Mouse (Mus musculus) stomach, embryonic 16.5 days (tissue): Measurements from ENCODE around the gene Alg5. TPM values are rescaled to one million over a fixed set of nuclear protein-coding genes. Genes with fewer than 3 reads are reported as not detected.
A peak's percentile ranks its signal among the peaks of the same experiment; 100 is the strongest.
"Not testable (repeated sequence)": the region's sequence is repeated elsewhere in the genome, so short reads cannot be mapped to it uniquely, and the experiment has no call there.

Experiments used
- ATAC-seq: fragments of 200-750 bp; cut with Nextera tagmentation; 2 replicates; pipeline ENCODE4 v1.8.0; 2017; ENCODE audit warnings: moderate number of reproducible peaks, moderate TSS enrichment; ENCODE audit not compliant: insufficient read depth, low FRiP score
- H3K27ac ChIP-seq: fragments of 300-500 bp; sonication (generic); 2 replicates; pipeline ENCODE4 v1.5.1; 2014; ENCODE audit warnings: low read length
- H3K27me3 ChIP-seq: fragments of 300-500 bp; sonication (generic); 2 replicates; pipeline ENCODE4 v1.6.1; 2014; ENCODE audit warnings: low read length, control low read depth, mixed read lengths; ENCODE audit not compliant: control insufficient read depth, insufficient read depth
- H3K36me3 ChIP-seq: fragments of 300-500 bp; sonication (generic); 2 replicates; pipeline ENCODE4 v1.6.1; 2014; ENCODE audit warnings: low read length; ENCODE audit not compliant: control insufficient read depth, insufficient read depth
- H3K4me1 ChIP-seq: fragments of 300-500 bp; sonication (generic); 2 replicates; pipeline ENCODE4 v1.6.1; 2014; ENCODE audit warnings: low read length, control low read depth, mixed read lengths; ENCODE audit not compliant: control insufficient read depth, insufficient read depth
- H3K4me2 ChIP-seq: fragments of 300-500 bp; sonication (generic); 2 replicates; pipeline ENCODE4 v1.6.1; 2014; ENCODE audit warnings: low read depth, low read length, mixed read lengths
- H3K4me3 ChIP-seq: fragments of 300-500 bp; sonication (generic); replicated peaks from 2 replicates; pipeline ENCODE4 v1.5.1; 2014; ENCODE audit warnings: mild to moderate bottlenecking, low read length
- H3K9ac ChIP-seq: fragments of 300-500 bp; sonication (generic); 2 replicates; pipeline ENCODE4 v1.6.1; 2014; ENCODE audit warnings: low read length
- H3K9me3 ChIP-seq: fragments of 300-500 bp; sonication (generic); replicated peaks from 2 replicates; pipeline ENCODE4 v1.6.1; 2016; ENCODE audit warnings: low read length, control low read depth; ENCODE audit not compliant: control insufficient read depth
- WGBS: fragments of 180-500 bp; shearing (Covaris S2); extraction: QIAGEN DNeasy Blood & Tissue Kit; methylation state at CpG from one replicate; pipeline ENCODE4 v1.1.7; 2014; 5-methylcytosine and 5-hydroxymethylcytosine counted together
- polyA plus RNA-seq: library from polyadenylated mRNA; unstranded; fragments of >200 nt; fragmentation: Nextera tagmentation; extraction: Ambion mirVana; gene quantifications from 2 replicates; pipeline ENCODE4 v1.2.1, GENCODE M21; 2015

The Alg5 gene
- polyA plus RNA-seq, 1 experiment from 2014 or later, result 63.6 TPM

DNA sequence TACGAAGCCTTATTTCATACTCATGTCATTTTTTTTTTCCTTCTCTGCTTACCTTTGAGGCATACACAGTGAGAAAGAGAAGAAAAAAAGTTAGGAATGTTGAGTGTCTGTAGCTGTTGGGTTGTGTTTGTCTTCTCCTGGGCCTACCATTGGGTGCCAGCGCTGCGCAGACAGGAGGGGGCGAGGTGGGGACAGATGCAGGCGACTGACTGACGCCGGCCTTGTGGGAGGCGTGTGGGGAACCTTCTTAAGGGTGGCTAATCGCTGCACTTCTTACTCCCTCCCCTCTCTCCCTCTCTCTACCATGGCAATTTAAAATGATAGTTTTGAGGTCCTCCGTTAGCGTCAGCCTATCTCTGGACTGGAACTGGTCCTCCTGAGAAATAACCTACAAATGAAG, 20.7 kb downstream of the Alg5 start:
- Histone ChIP-seq H3K9me3 (no peaks in the 10 kb centered on the region), H3K36me3 (no peaks in the 10 kb centered on the region), H3K27me3 (no peaks in the 10 kb centered on the region), H3K4me3 (peak overlapping the region; percentile 76), H3K27ac (peak overlapping the region; percentile 72), H3K9ac (peak overlapping the region; percentile 84), H3K4me1 (peaks cover 17% of the 10 kb centered on the region), H3K4me2 (peak overlapping the region; percentile 98)
- WGBS, result under 1% methylated on average over 11 of the region's 11 CpGs
- ATAC-seq, result no peak

DNA sequence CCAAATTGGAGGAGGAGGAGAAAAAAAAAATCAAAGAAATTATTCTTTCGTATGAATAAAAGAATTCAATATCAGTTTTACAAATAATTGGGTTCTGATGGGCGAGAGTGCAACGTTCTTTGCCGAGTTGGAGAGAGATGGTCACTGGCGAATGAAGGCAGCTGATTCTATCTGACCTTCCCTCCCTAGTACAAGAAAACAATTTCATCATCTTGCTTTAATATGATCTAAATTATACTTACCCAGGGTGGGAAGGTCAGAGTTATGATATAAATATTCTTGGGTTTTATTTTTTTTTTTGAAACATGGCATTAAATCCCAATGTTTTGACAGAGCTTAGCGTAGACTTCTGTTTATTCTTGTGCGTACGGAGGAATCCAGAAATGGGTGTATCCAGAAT, 22.1 kb downstream of the Alg5 start:
- H3K4me1 ChIP-seq, result peaks cover 17% of the 10 kb centered on the region
- ATAC-seq, result no peak
- no peaks in the 10 kb centered on the region for H3K36me3 ChIP-seq
- H3K9ac ChIP-seq, result no peak overlapping the region
- 54% methylated on average over 8 of the region's 8 CpGs for WGBS
- H3K27me3 ChIP-seq, result no peaks in the 10 kb centered on the region
- peak overlapping the region; percentile 27; the same call in 1 of the 2 replicates for H3K4me2 ChIP-seq
- H3K9me3 ChIP-seq, result no peaks in the 10 kb centered on the region
- no peak overlapping the region for H3K27ac ChIP-seq
- H3K4me3 ChIP-seq, result no peak overlapping the region

DNA sequence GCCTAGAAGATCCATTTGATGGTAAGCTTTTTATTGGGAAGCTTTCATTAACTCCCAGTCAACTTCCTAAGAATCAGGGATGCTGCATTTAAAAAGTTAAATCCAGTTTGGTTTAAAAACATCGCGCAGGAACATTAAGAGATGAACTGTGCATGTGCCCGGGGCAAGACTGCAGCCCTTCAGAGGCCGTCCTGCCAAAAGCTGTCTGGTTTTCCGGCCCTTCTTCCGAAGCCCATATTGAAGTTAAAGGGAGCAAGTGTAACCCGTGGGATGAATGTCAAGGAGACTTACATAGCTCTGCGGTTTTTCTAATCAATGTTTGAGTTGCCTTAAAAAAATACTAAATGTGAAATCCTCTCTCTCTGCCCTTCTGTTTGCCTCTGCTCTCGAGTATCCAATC, 23.9 kb downstream of the Alg5 start:
- no peak for ATAC-seq
- Histone ChIP-seq H3K36me3 (no peaks in the 10 kb centered on the region), H3K9ac (no peak overlapping the region), H3K4me1 (peaks cover 17% of the 10 kb centered on the region), H3K9me3 (no peaks in the 10 kb centered on the region), H3K27me3 (no peaks in the 10 kb centered on the region), H3K4me3 (no peak overlapping the region), H3K4me2 (no peak overlapping the region), H3K27ac (no peak overlapping the region)
- WGBS, result 59% methylated on average over 9 of the region's 9 CpGs

DNA sequence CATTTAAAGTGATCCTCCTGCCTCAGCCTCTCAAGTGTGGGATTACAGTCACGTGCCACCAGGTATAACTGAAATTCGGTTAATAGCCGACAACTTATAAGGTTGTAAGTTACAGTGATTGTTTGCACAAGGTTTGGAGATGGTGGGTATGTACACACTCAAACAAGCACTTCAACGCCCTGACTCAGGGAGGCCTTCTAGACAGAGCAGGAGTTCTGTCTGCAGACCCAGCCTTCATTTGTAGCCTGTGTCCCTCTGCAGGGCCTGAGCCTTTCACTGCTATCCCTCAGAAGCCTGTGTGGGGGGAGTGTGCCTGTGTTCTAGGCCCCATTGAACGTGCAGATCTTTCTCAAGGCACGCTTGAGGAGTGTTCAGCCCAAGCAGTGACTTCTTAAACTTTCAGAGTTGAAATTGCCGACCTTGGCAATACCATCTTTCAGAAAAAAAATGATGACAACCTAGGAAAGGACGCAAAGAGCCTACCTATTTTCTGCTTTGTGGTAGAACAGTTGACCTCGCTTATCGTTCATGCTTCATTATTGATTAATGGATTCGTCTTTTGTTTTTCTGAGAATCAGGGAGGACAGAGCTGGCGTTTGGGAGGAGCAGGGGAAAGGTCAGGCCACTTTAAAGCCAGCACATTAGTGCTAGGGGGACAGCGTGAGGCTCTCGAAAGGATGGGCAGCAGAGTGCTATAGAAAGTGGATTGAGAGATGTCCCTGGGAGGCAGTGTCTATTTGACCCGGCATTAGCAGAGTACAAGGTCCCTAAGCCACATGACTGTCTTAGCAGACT, 25.2 kb downstream of the Alg5 start:
- ATAC-seq, result no peak
- no peak overlapping the region for H3K4me3 ChIP-seq
- WGBS, result 53% methylated on average over 15 of the region's 15 CpGs
- no peaks in the 10 kb centered on the region for H3K9me3 ChIP-seq
- no peaks in the 10 kb centered on the region for H3K36me3 ChIP-seq
- H3K27ac ChIP-seq, result no peak overlapping the region
- H3K4me1 ChIP-seq, result peaks cover 10% of the 10 kb centered on the region; the same call in 1 of the 2 replicates
- no peaks in the 10 kb centered on the region for H3K27me3 ChIP-seq
- no peak overlapping the region for H3K9ac ChIP-seq
- no peak overlapping the region for H3K4me2 ChIP-seq

DNA sequence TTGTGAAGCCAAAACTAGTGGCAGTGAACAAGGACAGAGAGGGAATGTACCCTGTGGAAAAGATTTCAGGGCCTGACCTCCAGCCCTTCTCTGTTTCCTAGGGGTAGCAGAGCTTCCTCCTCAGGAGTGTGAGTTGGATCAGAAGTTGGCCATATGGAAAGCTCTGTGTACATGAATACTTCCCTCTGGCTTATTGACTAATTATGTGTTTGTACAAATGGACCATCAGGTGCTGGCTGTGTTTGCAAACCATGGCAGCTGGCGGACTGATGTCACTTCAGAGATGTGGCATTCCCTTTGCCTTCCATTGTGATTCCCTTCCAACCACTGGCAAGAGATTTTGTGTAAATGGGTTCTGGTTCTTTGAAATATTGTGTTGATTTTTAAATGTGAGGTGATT, 25.9 kb downstream of the Alg5 start:
- Histone ChIP-seq H3K27me3 (no peaks in the 10 kb centered on the region), H3K27ac (no peak overlapping the region), H3K4me1 (peaks cover 10% of the 10 kb centered on the region; the same call in 1 of the 2 replicates), H3K4me2 (no peak overlapping the region), H3K4me3 (no peak overlapping the region), H3K36me3 (no peaks in the 10 kb centered on the region), H3K9me3 (no peaks in the 10 kb centered on the region), H3K9ac (no peak overlapping the region)
- ATAC-seq, result no peak
- 76% methylated on average over 1 of the region's 1 CpGs for WGBS

DNA sequence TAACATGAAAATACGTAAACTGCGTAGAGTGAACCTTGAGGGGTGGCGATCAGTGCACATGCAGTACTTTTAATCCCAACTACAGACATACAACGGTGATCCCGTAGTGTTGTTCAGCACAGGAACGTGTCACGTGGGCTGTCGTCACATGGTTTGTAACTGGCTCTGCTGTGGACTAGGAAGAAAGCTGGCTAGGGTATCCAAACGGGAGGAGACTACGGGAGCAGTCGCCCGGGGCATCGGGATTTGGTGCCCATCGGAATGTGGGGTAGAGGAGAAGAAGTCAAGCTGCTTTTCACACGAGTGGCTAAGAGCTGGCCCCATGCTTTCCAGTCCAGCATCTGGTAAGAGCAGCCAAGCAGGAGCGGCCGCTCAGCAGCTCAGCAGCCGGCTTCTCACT, 29.1 kb downstream of the Alg5 start:
- H3K4me1 ChIP-seq, result peaks cover 4% of the 10 kb centered on the region
- H3K9ac ChIP-seq, result no peak overlapping the region
- no peak overlapping the region for H3K27ac ChIP-seq
- H3K4me3 ChIP-seq, result peak overlapping the region; percentile 1; the same call in 1 of the 2 replicates
- no peak for ATAC-seq
- H3K27me3 ChIP-seq, result no peaks in the 10 kb centered on the region
- peak overlapping the region; percentile 27; the same call in 1 of the 2 replicates for H3K4me2 ChIP-seq
- no peaks in the 10 kb centered on the region for H3K36me3 ChIP-seq
- WGBS, result 72% methylated on average over 18 of the region's 18 CpGs
- H3K9me3 ChIP-seq, result no peaks in the 10 kb centered on the region

DNA sequence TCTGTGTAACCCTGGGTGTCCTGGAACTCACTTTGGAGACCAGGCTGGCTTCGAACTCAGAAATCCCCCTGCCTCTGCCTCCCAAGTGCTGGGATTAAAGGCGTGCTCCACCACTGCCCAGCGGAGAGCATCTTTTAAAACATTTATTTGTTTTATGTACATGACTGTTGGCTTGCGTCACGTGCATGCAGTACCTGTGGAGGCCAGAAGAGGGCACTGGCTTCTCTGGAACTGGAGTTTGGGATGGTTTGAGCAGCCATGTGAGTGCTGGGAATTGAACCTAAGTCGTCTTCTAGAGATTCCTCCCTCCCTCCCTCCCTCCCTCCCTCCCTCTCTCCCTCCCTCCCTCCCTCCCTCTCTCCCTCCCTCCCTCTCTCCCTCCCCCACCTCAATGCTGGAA, 30.2 kb downstream of the Alg5 start:
- H3K27ac ChIP-seq, result peak overlapping the region; percentile 52
- 79% methylated on average over 6 of the region's 6 CpGs for whole genome bisulfite sequencing
- H3K9me3 ChIP-seq, ATAC-seq, H3K4me1 ChIP-seq, H3K9ac ChIP-seq, H3K4me2 ChIP-seq, H3K36me3 ChIP-seq, H3K4me3 ChIP-seq, H3K27me3 ChIP-seq: not testable (repeated sequence)

DNA sequence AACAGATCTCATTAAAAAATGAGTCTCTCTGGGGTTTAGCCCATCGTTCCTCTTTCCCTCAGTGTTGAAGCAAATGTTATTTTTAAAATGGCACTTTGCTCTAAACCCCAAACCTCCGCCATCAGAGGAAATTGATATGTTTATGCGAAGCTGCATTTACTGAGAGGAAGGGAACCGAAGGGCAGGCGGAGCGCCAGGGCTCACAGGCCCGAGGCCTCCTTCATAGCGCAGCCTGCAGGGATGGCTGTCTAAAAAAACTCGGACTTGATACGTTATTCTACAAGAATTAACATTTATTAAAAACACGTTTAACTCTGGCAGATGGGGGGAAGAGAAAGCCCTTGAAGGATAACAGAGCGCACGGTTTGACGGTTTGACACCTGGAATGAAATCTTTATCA, 30.7 kb downstream of the Alg5 start:
- no peak overlapping the region for H3K4me3 ChIP-seq
- ATAC-seq, result peak; percentile 48; the same call in 1 of the 2 replicates
- H3K9ac ChIP-seq, result no peak overlapping the region; the same call in 1 of the 2 replicates
- no peaks in the 10 kb centered on the region for H3K9me3 ChIP-seq
- peaks cover 7% of the 10 kb centered on the region for H3K4me1 ChIP-seq
- peak overlapping the region; percentile 9; the same call in 1 of the 2 replicates for H3K4me2 ChIP-seq
- H3K27me3 ChIP-seq, result no peaks in the 10 kb centered on the region
- WGBS, result 40% methylated on average over 14 of the region's 14 CpGs
- no peak overlapping the region; the same call in 1 of the 2 replicates for H3K27ac ChIP-seq
- no peaks in the 10 kb centered on the region for H3K36me3 ChIP-seq

DNA sequence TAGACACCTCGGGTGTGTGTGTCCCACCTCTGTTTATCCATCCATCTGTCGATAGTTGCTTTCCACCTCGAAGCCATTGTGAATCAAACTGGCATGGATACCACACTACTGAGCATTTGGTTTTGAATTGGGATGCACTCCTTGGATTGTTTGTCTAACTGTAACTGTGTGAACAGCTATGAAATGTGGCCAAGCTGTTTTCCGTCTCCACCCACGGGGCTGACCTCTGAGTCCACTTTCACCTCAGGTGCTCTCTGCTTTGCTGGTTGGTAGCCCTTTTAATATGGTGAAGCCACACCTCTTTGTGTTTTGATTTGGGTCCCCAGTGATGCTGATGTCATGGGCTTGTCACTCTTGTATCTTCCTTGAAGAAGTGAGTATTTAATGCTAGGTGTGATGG, 31.5 kb downstream of the Alg5 start:
- Histone ChIP-seq H3K4me3 (no peak overlapping the region), H3K27me3 (no peaks in the 10 kb centered on the region), H3K9me3 (no peaks in the 10 kb centered on the region), H3K4me1 (peaks cover 7% of the 10 kb centered on the region), H3K27ac (peak overlapping the region; percentile 75; the same call in 1 of the 2 replicates), H3K4me2 (peak overlapping the region; percentile 27; the same call in 1 of the 2 replicates), H3K9ac (no peak overlapping the region), H3K36me3 (no peaks in the 10 kb centered on the region)
- ATAC-seq, result no peak
- WGBS, result 63% methylated on average over 5 of the region's 5 CpGs
